Mouse (Mus musculus) mouse embryonic stem cell (cell line): ENCODE measurements around the gene Rnf225.
"Not testable (repeated sequence)": the region's sequence is repeated elsewhere in the genome, so short reads cannot be mapped to it uniquely, and the experiment has no call there.

Source experiments
- in situ Hi-C, 2 experiments: fragments of 300-500 bp; cut with MboI; formaldehyde crosslinking; loops; 1 replicate in 1 of 2; 3 replicates in 1 of 2; pipeline ENCODE4 v1.14.3; 2019 to 2020; ENCODE audit warnings: low sequenced_read_pairs in 2 of 2, low pct_unique_long_range_greater_than_20kb in 1 of 2, mixed read lengths in 1 of 2; ENCODE audit not compliant: unreplicated experiment in 1 of 2

Rnf225 gene

DNA sequence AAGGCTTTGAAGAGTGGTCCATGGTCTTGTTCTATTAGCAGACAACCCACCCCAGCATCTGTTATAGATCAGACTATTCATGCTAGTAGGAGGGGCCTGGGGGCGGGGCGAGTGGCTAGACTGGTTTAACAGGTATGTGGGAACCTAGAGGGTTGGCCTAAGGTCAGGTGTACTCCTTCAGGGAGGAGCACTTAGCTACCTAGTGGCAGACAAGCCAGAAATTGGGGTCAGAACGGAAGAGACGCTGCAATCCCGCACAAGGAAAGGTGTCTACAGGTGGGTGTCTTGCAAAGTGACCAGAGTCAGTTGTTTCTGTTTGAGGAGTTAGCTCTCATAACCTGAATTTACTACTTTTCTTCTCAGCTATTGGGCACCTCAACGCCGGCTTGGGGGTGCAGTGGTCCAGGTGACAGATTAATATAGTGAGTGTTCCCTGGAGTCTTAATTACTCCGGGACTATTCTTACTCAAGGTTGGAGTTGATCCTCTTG lies at the start of gene Rnf225:
Gene Rnf225, plus strand, starts transcription at position 226 of the 490 bp plus-strand sequence.
- in situ Hi-C loops, result loop anchor here in 1 of 2 experiments (5.0 kb wide), 1 partner anchor 100 kb away; no protein-coding TSS in a partner anchor

- in situ Hi-C loops, result no loop called here
Observed at GRCm38 (mm10) chr7:12880036-12880435, 47.2 kb upstream of the Rnf225 start.

DNA sequence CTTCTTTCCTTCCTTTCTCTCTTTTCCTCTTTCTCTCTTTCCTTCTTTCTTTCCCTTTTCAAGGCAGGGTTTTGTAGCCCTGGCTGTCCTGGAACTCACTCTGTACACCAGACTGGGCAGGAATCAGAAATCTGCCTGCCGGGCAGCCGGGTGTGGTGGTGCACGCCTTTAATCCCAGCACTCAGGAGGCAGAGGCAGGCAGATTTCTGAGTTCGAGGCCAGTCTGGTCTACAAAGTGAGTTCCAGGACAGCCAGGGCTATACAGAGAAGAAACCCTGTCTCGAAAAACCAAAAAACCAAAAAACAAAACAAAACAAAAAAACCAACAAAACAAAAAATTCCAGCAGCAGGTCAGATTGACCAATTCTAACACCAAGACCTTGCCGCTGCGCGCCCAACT lies 46.7 kb upstream of the Rnf225 start:
- in situ Hi-C loops, result not testable (repeated sequence)

GRCm38 (mm10) chr7:12880911-12881660 lies 46.1 kb upstream of the Rnf225 start, which contains the start of gene Zfp128:
TSS of gene Zfp128 (plus strand) at chr7:12881177.
- in situ Hi-C loops, result no loop called here

DNA sequence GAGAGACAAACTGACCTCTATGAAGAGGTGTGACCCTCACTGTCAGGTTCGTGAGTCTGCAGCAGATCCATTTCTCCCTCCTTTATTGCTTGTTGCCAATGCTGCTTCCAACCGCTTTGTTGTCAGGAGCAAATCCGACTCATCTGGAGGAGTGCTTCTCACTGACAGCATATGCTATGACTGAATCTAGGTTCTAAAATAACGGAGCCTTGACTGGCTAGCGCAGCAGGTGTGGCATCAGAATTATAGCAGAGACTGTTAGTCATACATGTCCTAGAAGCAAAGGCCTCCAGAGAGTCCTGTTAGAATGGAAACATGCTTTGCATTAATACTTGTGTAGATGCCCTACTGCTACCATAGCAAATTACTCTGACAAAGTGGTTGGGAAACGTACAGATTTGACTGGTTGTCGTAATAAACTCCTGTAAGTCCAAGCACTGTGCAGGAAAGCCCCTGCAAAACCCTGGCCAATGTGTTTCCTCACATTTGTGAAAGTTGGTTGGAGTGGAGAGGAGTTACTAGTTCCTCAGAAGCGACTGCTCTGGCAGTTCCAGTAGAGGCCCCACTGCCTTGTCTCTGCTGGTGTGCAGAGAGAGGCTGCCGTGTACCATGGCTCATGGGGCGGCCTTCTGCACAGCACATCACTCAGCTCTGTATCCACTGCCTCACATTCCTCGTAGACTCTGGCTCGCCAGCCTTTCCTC lies 40.5 kb upstream of the Rnf225 start:
- in situ Hi-C loops, result no loop called here

DNA sequence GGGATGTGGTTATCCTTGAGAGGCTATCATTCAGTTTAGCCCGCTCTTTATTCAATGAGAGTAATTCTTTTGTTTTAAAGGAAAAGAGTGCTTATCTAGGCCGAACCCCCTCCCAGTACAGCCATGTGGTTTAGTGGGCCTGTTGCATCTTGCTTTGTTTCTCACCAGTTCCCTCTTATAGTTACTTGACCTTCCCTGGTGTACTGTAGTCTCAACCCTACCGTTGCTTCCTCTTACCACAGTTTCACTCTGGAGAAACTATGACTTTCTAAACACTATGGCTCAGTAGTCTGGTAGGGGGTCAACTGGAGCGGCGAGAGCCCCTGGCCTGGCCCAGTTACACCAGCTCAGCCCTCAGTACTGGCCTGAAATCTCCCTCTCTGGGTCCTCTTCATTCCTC lies 39.6 kb upstream of the Rnf225 start:
- in situ Hi-C loops, result no loop called here

DNA sequence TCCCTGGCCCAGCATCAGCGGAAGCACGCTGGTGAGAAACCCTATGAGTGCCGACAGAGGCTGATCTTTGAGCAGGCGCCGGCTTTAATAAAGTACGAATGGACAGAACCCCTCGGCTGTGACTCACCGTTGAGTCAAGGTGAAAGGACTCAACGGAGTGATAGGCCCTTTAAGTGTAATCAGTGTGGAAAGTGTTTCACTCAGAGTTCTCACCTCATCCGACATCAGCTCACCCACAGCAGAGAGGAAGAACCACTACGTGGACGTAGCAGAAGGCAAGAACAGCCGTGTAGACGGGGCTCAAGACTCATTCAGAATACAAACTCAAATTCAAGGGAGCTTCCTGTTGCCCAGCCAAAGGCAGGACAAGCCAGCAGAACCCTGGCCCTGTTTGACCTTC lies 36.3 kb upstream of the Rnf225 start:
- in situ Hi-C loops, result no loop called here

- in situ Hi-C loops, result no loop called here
Observed at GRCm38 (mm10) chr7:12891334-12891733, 35.9 kb upstream of the Rnf225 start.

- in situ Hi-C loops, result no loop called here
Observed at GRCm38 (mm10) chr7:12897655-12898410, 29.4 kb upstream of the Rnf225 start, which contains the start of gene Zscan22. TSS of gene Zscan22 (plus strand) at chr7:12897815.

DNA sequence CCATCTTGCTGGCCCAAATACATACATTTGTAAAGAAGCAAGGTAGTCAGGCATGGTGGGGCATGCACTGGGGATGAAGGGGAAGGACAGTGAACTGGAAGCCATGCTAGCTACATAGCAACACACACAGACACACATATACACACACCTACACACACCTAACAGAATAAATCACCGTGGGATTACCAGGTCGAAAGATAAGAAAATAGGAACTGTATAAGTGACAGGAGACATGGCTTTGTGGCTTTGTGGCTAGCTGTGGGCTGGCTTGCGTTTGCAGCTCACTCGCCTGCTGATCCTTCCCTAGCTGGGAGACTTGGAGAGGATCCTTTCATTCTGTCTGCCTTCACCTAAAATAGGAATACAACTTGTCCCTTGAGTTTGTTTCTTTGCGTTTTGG lies 25.7 kb upstream of the Rnf225 start:
- in situ Hi-C loops, result no loop called here

- in situ Hi-C loops, result no loop called here
Observed at GRCm38 (mm10) chr7:12903623-12904022, 23.6 kb upstream of the Rnf225 start.

GRCm38 (mm10) chr7:12905146-12905545 lies 22.1 kb upstream of the Rnf225 start:
- in situ Hi-C loops, result no loop called here

DNA sequence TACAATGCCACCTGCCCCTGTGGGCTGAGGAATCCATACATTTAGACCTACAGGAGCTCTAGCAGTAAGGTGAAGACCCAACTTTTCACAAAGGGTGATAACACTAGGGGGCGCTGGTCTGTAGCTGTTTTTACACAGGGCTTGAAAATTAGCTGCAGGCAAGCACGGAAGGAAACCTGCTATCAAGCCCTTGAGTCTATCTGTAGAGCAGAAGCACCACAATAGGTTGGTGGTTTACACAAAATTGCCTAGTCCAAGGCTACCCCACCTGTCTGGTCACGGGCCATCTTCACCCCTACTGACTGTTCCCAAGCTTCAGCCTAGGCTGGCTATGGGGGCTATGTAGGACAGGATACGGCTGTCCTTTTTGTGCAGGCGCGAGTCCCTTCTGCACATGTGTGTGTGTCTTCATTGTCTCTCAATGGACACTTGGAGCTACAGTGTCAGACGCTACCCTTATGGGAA lies 17.7 kb upstream of the Rnf225 start:
- in situ Hi-C loops, result no loop called here

- in situ Hi-C loops, result no loop called here
Observed at GRCm38 (mm10) chr7:12910181-12910668, 17.0 kb upstream of the Rnf225 start.

DNA sequence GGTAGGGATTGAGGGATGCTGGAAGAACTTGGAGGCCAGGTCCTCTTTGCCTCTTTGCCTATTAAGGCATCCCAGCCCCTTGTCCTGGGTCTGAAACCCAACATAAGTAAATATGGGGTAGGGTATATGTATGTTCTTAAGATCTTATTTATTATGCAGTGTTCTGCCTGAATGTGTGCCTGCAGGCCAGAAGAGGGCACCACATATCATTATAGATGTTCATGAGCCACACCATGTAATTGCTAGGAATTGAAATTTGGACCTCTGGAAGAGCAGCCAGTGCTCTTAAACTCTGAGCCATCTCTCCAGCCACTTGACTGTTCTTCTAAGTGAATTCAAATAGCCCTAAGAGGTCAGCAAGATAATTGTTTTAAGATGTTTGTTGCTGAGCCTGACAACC lies 13.7 kb upstream of the Rnf225 start:
- in situ Hi-C loops, result no loop called here

- in situ Hi-C loops, result not testable (repeated sequence)
Observed at GRCm38 (mm10) chr7:12920495-12920894, 6.7 kb upstream of the Rnf225 start.

GRCm38 (mm10) chr7:12921318-12921704 lies 5.9 kb upstream of the Rnf225 start:
- in situ Hi-C loops, result no loop called here

GRCm38 (mm10) chr7:12921705-12922465 lies 5.3 kb upstream of the Rnf225 start, which contains the start of gene Rps5:
TSS of gene Rps5 (plus strand) at chr7:12922290.
- in situ Hi-C loops, result no loop called here
